Mouse (Mus musculus): ENCODE measurements at regions not wholly inside any gene's neighbourhood (a gene's known extent, or its start where the extent isn't known, plus 50 kb on each side); places are given as distances from the start of the nearest gene placed in this dataset.
A peak's percentile ranks its signal among the peaks of the same experiment; 100 is the strongest.

- ATAC-seq (ENCODE audit: insufficient read depth, low read depth) (no peak), DNase-seq (ENCODE audit: low spot score) (peak; percentile 35)
- Histone ChIP-seq H3K27me3 (ENCODE audit: control insufficient read depth, insufficient read depth, low read length) (no peaks in the 10 kb centered on the region), H3K27ac (ENCODE audit: low read depth) (no peak overlapping the region), H3K4me1 (ENCODE audit: control insufficient read depth, insufficient read depth) (no peaks in the 10 kb centered on the region), H3K9ac (replicated peaks; ENCODE audit: low read depth, low read length) (no peak overlapping the region), H3K4me3 (ENCODE audit: low read depth, low read length) (no peak overlapping the region), H3K36me3 (replicated peaks; ENCODE audit: control insufficient read depth, insufficient read depth, low read length) (no peaks in the 10 kb centered on the region), H3K9me3 (replicated peaks; ENCODE audit: control insufficient read depth, low read length) (no peaks in the 10 kb centered on the region), H3K4me2 (ENCODE audit: low read depth, low read length) (no peak overlapping the region)
- TF ChIP-seq CTCF (IDR thresholded peaks at IDR 0.05; ENCODE audit: low read depth) (peak; percentile 52), EP300 (IDR thresholded peaks at IDR 0.05; ENCODE audit: low read depth) (no peak)
- WGBS: 39% methylated on average over 5 of the region's 5 CpGs
Observed at GRCm38 (mm10) chr15:31673038-31673437, 71.4 kb downstream of the Fam173b start.

DNA sequence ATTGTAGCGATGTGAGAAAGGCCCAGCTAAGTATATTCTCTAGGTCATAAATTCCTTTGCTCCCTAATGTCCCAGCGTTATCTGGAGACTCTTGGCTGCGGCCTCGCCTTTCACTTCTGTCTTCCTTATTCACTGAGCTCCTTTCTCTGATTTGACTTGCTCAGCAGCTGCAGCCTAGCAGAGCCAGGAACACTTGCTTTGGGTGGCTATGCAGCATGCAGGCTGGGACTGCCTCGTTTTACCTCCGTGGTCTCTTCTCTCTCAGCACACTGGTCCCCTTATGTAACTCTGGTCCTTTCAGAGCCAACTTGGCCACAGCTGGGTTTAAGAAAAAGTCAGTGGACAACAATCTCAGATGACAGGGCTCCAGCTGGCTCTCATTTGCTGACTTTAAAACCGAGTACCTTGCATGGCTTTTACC is 75.1 kb downstream of the Fam173b start:
- H3K4me2 ChIP-seq (ENCODE audit: low read depth, low read length): no peak overlapping the region
- H3K4me1 ChIP-seq (ENCODE audit: control insufficient read depth, insufficient read depth): no peaks in the 10 kb centered on the region
- ATAC-seq (ENCODE audit: insufficient read depth, low read depth) (no peak), DNase-seq (ENCODE audit: low spot score) (peak; percentile 10)
- 36% methylated on average over 7 of the region's 7 CpGs for WGBS
- H3K9ac ChIP-seq (replicated peaks; ENCODE audit: low read depth, low read length): no peak overlapping the region
- no peaks in the 10 kb centered on the region for H3K36me3 ChIP-seq (replicated peaks; ENCODE audit: control insufficient read depth, insufficient read depth, low read length)
- no peak overlapping the region for H3K27ac ChIP-seq (ENCODE audit: low read depth)
- no peak overlapping the region for H3K4me3 ChIP-seq (ENCODE audit: low read depth, low read length)
- TF ChIP-seq CTCF (IDR thresholded peaks at IDR 0.05; ENCODE audit: low read depth): no peak
- H3K9me3 ChIP-seq (replicated peaks; ENCODE audit: control insufficient read depth, low read length): no peaks in the 10 kb centered on the region
- no peaks in the 10 kb centered on the region for H3K27me3 ChIP-seq (ENCODE audit: control insufficient read depth, insufficient read depth, low read length)

DNA sequence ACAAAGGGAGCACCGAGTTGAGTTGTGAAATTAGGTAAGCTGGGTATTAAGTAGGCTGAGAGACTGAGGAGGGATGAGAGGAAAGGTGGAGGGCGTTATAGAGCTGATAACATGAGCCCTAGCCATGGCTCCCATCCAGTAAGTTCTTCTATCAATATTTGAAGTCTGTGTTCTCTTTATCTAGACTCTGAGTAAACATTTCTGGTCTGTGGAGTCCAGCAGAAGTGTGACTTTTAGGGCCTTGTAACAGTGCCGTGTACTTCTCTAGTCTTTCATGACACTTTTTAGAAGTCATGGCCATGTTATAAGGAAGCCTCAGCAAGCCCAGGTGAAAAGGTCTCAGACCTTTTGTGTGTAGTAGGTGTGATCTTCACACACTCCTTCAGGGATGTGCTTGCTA is 91.5 kb downstream of the Fam173b start:
- no peak overlapping the region for H3K27ac ChIP-seq (ENCODE audit: low read depth)
- no peak for DNase-seq (ENCODE audit: low spot score)
- TF ChIP-seq CTCF (IDR thresholded peaks at IDR 0.05; ENCODE audit: low read depth): no peak
- no peak for TF ChIP-seq EP300 (IDR thresholded peaks at IDR 0.05; ENCODE audit: low read depth)
- no peak overlapping the region for H3K4me3 ChIP-seq (ENCODE audit: low read depth, low read length)
- no peaks in the 10 kb centered on the region for H3K27me3 ChIP-seq (ENCODE audit: control insufficient read depth, insufficient read depth, low read length)
- no peak overlapping the region for H3K9ac ChIP-seq (replicated peaks; ENCODE audit: low read depth, low read length)
- H3K36me3 ChIP-seq (replicated peaks; ENCODE audit: control insufficient read depth, insufficient read depth, low read length): no peaks in the 10 kb centered on the region
- no peak overlapping the region for H3K4me2 ChIP-seq (ENCODE audit: low read depth, low read length)
- WGBS: 54% methylated on average over 3 of the region's 3 CpGs
- ATAC-seq (ENCODE audit: insufficient read depth, low read depth): no peak
- no peaks in the 10 kb centered on the region for H3K9me3 ChIP-seq (replicated peaks; ENCODE audit: control insufficient read depth, low read length)
- no peaks in the 10 kb centered on the region for H3K4me1 ChIP-seq (ENCODE audit: control insufficient read depth, insufficient read depth)

DNA sequence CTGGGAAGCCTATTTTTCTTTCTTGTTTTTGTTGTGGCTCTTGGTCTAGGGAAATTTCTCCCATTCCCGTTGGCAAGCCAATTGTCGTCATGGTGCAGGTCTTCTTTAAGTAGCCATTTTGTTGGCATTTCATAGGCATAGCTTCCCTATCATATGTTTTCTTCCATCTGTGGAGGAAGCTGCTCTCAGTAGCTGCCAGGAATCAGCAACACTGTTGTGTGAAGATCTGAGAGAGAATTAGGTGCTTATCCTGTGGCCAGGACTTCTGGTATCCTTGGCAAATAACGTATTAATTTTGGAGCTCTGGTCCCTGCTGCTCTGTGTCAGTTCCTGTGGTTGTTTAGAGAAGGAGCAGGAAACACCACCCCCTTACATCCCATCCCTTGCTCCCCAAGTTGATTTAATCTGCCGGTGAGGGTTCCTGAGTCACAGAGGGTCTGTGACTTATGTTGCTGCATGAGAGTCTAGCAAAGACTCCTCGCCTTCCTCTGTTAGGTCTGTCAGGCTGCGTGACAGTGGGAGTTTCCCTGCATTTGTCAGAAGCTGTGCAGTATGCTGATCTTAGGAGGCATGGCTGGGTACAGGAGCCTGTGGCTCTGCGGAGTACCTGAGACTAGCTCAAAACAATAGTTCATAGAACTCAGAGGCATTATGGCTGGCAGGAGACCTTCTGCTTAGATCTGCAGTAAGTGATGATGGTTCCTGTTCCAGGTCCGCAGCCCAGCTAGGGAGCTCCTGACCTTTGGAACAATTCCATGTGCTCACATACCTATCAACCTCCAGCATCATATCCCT is 93.4 kb downstream of the Fam173b start:
- H3K4me2 ChIP-seq (ENCODE audit: low read depth, low read length): no peak overlapping the region
- no peak overlapping the region for H3K4me3 ChIP-seq (ENCODE audit: low read depth, low read length)
- H3K9me3 ChIP-seq (replicated peaks; ENCODE audit: control insufficient read depth, low read length): no peaks in the 10 kb centered on the region
- DNase-seq (ENCODE audit: low spot score) (no peak), ATAC-seq (ENCODE audit: insufficient read depth, low read depth) (no peak)
- no peaks in the 10 kb centered on the region for H3K27me3 ChIP-seq (ENCODE audit: control insufficient read depth, insufficient read depth, low read length)
- H3K36me3 ChIP-seq (replicated peaks; ENCODE audit: control insufficient read depth, insufficient read depth, low read length): no peaks in the 10 kb centered on the region
- H3K9ac ChIP-seq (replicated peaks; ENCODE audit: low read depth, low read length): no peak overlapping the region
- TF ChIP-seq EP300 (IDR thresholded peaks at IDR 0.05; ENCODE audit: low read depth) (no peak), CTCF (IDR thresholded peaks at IDR 0.05; ENCODE audit: low read depth) (no peak)
- no peak overlapping the region for H3K27ac ChIP-seq (ENCODE audit: low read depth)
- no peaks in the 10 kb centered on the region for H3K4me1 ChIP-seq (ENCODE audit: control insufficient read depth, insufficient read depth)
- WGBS: 65% methylated on average over 8 of the region's 8 CpGs

DNA sequence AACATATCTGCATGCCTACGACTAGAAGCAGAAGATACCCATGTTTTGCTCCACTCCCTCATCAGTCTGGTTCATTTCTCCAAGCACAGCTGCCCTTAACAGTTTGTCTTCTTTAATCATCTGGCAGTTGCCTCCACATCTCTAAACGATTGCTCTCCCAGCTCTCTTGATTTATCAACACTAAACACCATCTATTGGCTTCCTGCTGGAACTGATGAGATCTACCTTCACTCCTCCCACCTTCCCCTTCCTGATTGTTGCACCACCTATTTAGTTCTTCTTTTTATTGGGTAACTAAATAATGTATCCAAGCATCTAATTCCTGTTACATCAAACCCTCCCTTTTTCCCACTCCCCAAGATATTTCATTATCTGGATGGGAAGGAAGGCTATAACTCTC is 101.7 kb downstream of the Fam173b start:
- TF ChIP-seq EP300 (IDR thresholded peaks at IDR 0.05; ENCODE audit: low read depth) (no peak), CTCF (IDR thresholded peaks at IDR 0.05; ENCODE audit: low read depth) (no peak)

DNA sequence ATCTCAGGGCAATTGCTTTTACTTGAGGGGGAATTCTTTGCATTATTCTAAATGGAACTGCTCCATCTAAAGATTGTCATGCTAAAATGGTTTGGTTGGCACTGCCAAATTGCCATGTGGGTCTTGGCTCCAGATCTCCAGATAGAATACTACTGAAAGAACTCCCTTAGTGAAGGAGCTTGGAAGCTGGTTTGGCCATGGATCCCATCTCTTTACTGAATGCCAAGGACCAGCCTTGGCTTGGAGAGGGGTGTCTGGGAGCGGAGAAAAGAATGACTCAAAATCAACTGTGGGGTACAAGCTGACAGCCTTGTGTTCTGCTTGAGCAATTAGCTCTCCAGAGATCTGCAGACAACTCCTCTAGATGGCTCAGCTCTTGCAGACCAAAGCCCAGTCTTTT is 105.8 kb downstream of the Fam173b start:
- H3K4me3 ChIP-seq (ENCODE audit: low read depth, low read length): no peak overlapping the region
- H3K9me3 ChIP-seq (replicated peaks; ENCODE audit: control insufficient read depth, low read length): no peaks in the 10 kb centered on the region
- ATAC-seq (ENCODE audit: insufficient read depth, low read depth) (no peak), DNase-seq (ENCODE audit: low spot score) (no peak)
- no peaks in the 10 kb centered on the region for H3K4me1 ChIP-seq (ENCODE audit: control insufficient read depth, insufficient read depth)
- H3K27me3 ChIP-seq (ENCODE audit: control insufficient read depth, insufficient read depth, low read length): no peaks in the 10 kb centered on the region
- H3K27ac ChIP-seq (ENCODE audit: low read depth): no peak overlapping the region
- no peaks in the 10 kb centered on the region for H3K36me3 ChIP-seq (replicated peaks; ENCODE audit: control insufficient read depth, insufficient read depth, low read length)
- WGBS: 96% methylated on average over 1 of the region's 1 CpGs
- no peak overlapping the region for H3K4me2 ChIP-seq (ENCODE audit: low read depth, low read length)
- TF ChIP-seq CTCF (IDR thresholded peaks at IDR 0.05; ENCODE audit: low read depth): no peak
- no peak overlapping the region for H3K9ac ChIP-seq (replicated peaks; ENCODE audit: low read depth, low read length)

More for the DNA sequence above, 101.7 kb downstream of the Fam173b start:
- WGBS: 51% methylated on average over 2 of the region's 2 CpGs
- no peaks in the 10 kb centered on the region for H3K9me3 ChIP-seq (replicated peaks; ENCODE audit: control insufficient read depth, low read length)
- H3K27ac ChIP-seq (ENCODE audit: low read depth): no peak overlapping the region
- H3K4me1 ChIP-seq (ENCODE audit: control insufficient read depth, insufficient read depth): no peaks in the 10 kb centered on the region
- H3K4me3 ChIP-seq (ENCODE audit: low read depth, low read length): no peak overlapping the region
- H3K9ac ChIP-seq (replicated peaks; ENCODE audit: low read depth, low read length): no peak overlapping the region
- ATAC-seq (ENCODE audit: insufficient read depth, low read depth) (no peak), DNase-seq (ENCODE audit: low spot score) (no peak)
- no peaks in the 10 kb centered on the region for H3K27me3 ChIP-seq (ENCODE audit: control insufficient read depth, insufficient read depth, low read length)
- H3K36me3 ChIP-seq (replicated peaks; ENCODE audit: control insufficient read depth, insufficient read depth, low read length): no peaks in the 10 kb centered on the region
- no peak overlapping the region for H3K4me2 ChIP-seq (ENCODE audit: low read depth, low read length)

Measured in heart, postnatal 0 days (tissue).